Mouse (Mus musculus): ENCODE data around the gene Grn. TPM values are rescaled to one million over a fixed set of nuclear protein-coding genes. Genes with fewer than 3 reads are reported as not detected.

Gene Grn
- total and polyA plus RNA-seq, 2 experiments from 2014 or later = 98.5 to 104 TPM

DNA sequence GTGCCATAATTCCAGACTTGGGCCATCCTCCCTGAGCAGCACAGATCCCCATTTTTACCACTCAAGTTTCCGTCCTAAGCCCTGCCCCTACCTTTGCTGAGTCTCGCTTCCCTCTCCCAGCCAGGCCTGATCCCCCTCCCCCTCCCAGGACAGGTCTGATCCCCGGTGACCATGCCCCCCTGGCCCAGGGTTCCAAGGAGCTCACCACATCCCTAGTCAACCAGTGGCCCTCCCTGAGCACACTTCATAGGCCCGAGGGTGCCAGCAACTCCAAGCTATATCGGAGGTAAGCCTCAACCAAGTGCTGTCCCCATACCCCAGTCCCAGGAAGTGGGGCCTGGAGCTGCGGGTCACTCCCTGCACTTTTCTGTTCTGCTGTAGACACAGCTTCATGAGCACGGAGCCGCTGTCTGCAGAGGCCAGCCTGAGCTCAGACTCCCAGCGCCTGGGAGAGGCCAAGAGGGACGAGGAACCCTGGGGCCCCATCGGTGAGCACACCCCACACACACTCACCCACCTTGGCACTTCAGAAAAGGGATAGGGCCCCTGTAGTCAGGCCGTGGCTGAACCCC lies 29.5 kb upstream of the Grn start:
- H3K9ac ChIP-seq (replicated peaks; ENCODE audit: low read length) = no peak overlapping the region
- no peak for DNase-seq (ENCODE audit: low spot score)
- H3K36me3 ChIP-seq (ENCODE audit: insufficient read depth, low read length) = peaks cover 48% of the 10 kb centered on the region
- 39% methylated on average over 12 of the region's 12 CpGs for WGBS
- peaks cover 11% of the 10 kb centered on the region for H3K4me1 ChIP-seq (ENCODE audit: insufficient read depth, low read length)
- H3K27ac ChIP-seq = no peak overlapping the region
- ATAC-seq = no peak
- H3K27me3 ChIP-seq (ENCODE audit: insufficient read depth, low read length) = no peaks in the 10 kb centered on the region
- H3K4me2 ChIP-seq (ENCODE audit: low read depth, low read length) = no peak overlapping the region
- no peaks in the 10 kb centered on the region for H3K9me3 ChIP-seq (ENCODE audit: low read length)
- no peak for TF ChIP-seq CTCF (IDR thresholded peaks at IDR 0.05; ENCODE audit: low read depth)
- H3K4me3 ChIP-seq (ENCODE audit: low read length) = no peak overlapping the region

DNA sequence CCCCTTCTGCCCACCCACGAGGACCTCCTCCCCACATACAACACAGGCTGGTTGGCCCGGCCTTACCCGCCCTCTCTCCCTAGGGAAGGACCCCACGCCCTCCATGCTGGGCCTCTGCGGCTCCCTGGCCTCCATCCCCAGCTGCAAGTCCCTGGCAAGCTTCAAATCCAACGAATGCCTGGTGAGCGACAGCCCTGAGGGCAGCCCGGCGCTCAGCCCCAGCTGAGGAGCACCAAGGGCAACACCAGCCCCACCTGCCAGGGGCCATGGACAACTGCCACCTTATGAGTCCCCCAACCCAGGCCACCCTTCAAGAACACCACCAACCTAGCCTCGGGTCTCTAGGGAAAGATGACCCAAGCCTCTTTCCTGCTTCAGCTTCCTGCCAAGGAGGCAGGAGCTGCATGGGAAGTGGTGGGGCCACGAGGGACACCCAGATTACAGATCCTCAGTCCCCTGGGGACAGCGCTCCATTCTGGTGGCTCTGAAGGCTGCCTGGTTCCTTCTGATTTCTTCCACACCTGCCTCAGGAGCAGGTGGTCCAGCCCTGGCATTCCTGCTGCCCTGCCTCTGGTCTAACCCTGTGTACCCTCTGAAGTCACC lies 28.1 kb upstream of the Grn start:
- H3K4me2 ChIP-seq (ENCODE audit: low read depth, low read length) = no peak overlapping the region
- H3K4me3 ChIP-seq (ENCODE audit: low read length) = no peak overlapping the region
- H3K4me1 ChIP-seq (ENCODE audit: insufficient read depth, low read length) = peaks cover 12% of the 10 kb centered on the region; the same call in 1 of the 2 replicates
- DNase-seq (ENCODE audit: low spot score) (no peak), ATAC-seq (no peak)
- no peak overlapping the region for H3K27ac ChIP-seq
- no peak for TF ChIP-seq CTCF (IDR thresholded peaks at IDR 0.05; ENCODE audit: low read depth)
- 42% methylated on average over 12 of the region's 12 CpGs for WGBS
- H3K27me3 ChIP-seq (ENCODE audit: insufficient read depth, low read length) = no peaks in the 10 kb centered on the region
- no peak overlapping the region for H3K9ac ChIP-seq (replicated peaks; ENCODE audit: low read length)
- no peaks in the 10 kb centered on the region for H3K9me3 ChIP-seq (ENCODE audit: low read length)
- peaks cover 48% of the 10 kb centered on the region for H3K36me3 ChIP-seq (ENCODE audit: insufficient read depth, low read length)

DNA sequence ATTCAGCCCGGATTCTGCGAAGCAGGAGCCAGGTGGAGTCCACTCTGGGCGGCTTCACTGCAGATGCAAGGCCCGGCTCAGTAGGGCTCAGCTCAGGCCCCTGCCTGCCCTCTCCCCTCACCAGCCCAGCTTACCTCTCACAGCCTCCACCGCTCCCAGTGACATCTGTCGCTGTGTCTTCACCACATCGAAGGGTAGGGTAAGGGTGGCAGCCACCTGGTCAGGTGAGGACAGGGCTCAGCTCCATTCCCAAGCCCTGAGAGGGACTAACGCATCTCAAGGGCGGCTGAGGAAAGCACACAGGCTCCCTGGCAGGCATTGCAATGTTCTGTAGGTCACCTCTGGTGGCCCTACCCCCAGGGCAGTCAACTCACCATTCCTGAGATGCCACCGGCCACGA lies 26.5 kb upstream of the Grn start:
- Histone ChIP-seq H3K4me3 (ENCODE audit: low read length) (no peak overlapping the region), H3K27ac (no peak overlapping the region), H3K9ac (replicated peaks; ENCODE audit: low read length) (no peak overlapping the region), H3K4me2 (ENCODE audit: low read depth, low read length) (no peak overlapping the region), H3K4me1 (ENCODE audit: insufficient read depth, low read length) (peaks cover 17% of the 10 kb centered on the region), H3K9me3 (ENCODE audit: low read length) (no peaks in the 10 kb centered on the region), H3K27me3 (ENCODE audit: insufficient read depth, low read length) (no peaks in the 10 kb centered on the region), H3K36me3 (ENCODE audit: insufficient read depth, low read length) (peaks cover 48% of the 10 kb centered on the region)
- 92% methylated on average over 11 of the region's 11 CpGs for WGBS
- DNase-seq (ENCODE audit: low spot score) (no peak), ATAC-seq (no peak)
- TF ChIP-seq CTCF (IDR thresholded peaks at IDR 0.05; ENCODE audit: low read depth) = no peak

- H3K4me3 ChIP-seq (ENCODE audit: low read length) = no peak overlapping the region
- H3K36me3 ChIP-seq (ENCODE audit: insufficient read depth, low read length) = peaks cover 46% of the 10 kb centered on the region
- DNase-seq (ENCODE audit: low spot score) = no peak
- H3K9ac ChIP-seq (replicated peaks; ENCODE audit: low read length) = no peak overlapping the region
- H3K4me2 ChIP-seq (ENCODE audit: low read depth, low read length) = no peak overlapping the region
- H3K27me3 ChIP-seq (ENCODE audit: insufficient read depth, low read length) = no peaks in the 10 kb centered on the region
- no peaks in the 10 kb centered on the region for H3K9me3 ChIP-seq (ENCODE audit: low read length)
- H3K4me1 ChIP-seq (ENCODE audit: insufficient read depth, low read length) = peaks cover 17% of the 10 kb centered on the region
- H3K27ac ChIP-seq = no peak overlapping the region
- ATAC-seq = no peak
- 76% methylated on average over 18 of the region's 18 CpGs for WGBS
- no peak for TF ChIP-seq CTCF (IDR thresholded peaks at IDR 0.05; ENCODE audit: low read depth)
Observed at GRCm38 (mm10) chr11:102404161-102405010, 25.7 kb upstream of the Grn start.

GRCm38 (mm10) chr11:102405544-102406285 lies 24.4 kb upstream of the Grn start:
- Histone ChIP-seq H3K4me2 (ENCODE audit: low read depth, low read length) (peak overlapping the region; percentile 73), H3K27me3 (ENCODE audit: insufficient read depth, low read length) (no peaks in the 10 kb centered on the region), H3K27ac (no peak overlapping the region), H3K4me1 (ENCODE audit: insufficient read depth, low read length) (peaks cover 17% of the 10 kb centered on the region), H3K4me3 (ENCODE audit: low read length) (no peak overlapping the region), H3K9ac (replicated peaks; ENCODE audit: low read length) (peak overlapping the region; percentile 69; the same call in 1 of the 2 replicates), H3K36me3 (ENCODE audit: insufficient read depth, low read length) (peaks cover 33% of the 10 kb centered on the region), H3K9me3 (ENCODE audit: low read length) (no peaks in the 10 kb centered on the region)
- WGBS = 89% methylated on average over 11 of the region's 11 CpGs
- no peak for DNase-seq (ENCODE audit: low spot score)
- ATAC-seq = no peak
- no peak for TF ChIP-seq CTCF (IDR thresholded peaks at IDR 0.05; ENCODE audit: low read depth)

DNA sequence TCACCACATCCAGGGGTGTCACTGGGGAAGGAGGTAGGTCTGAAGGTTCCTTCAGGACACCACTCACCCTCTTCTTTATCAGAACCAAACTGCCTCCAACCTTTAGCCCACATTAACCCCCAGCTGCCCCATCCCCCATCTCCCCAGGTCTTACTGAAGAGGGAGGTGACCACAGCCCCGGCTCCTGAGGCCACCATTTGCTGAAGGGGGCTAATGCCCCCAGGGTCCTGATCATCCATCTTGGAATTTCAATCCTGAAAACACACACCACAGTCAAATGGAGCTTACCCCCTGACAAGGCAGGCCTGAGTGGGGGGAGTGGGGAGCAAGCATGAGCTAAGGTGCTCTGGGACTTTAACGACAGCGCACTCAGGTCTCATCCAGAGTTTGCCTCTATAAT lies 23.7 kb upstream of the Grn start:
- ATAC-seq (no peak), DNase-seq (ENCODE audit: low spot score) (no peak)
- H3K4me3 ChIP-seq (ENCODE audit: low read length) = peak overlapping the region; percentile 71
- WGBS = 10% methylated on average over 3 of the region's 3 CpGs
- peak overlapping the region; percentile 73 for H3K4me2 ChIP-seq (ENCODE audit: low read depth, low read length)
- H3K4me1 ChIP-seq (ENCODE audit: insufficient read depth, low read length) = peaks cover 17% of the 10 kb centered on the region
- peaks cover 28% of the 10 kb centered on the region for H3K36me3 ChIP-seq (ENCODE audit: insufficient read depth, low read length)
- TF ChIP-seq CTCF (IDR thresholded peaks at IDR 0.05; ENCODE audit: low read depth) = no peak
- H3K27ac ChIP-seq = peak overlapping the region; percentile 88
- H3K27me3 ChIP-seq (ENCODE audit: insufficient read depth, low read length) = no peaks in the 10 kb centered on the region
- H3K9ac ChIP-seq (replicated peaks; ENCODE audit: low read length) = peak overlapping the region; percentile 69
- no peaks in the 10 kb centered on the region for H3K9me3 ChIP-seq (ENCODE audit: low read length)
